Mouse (Mus musculus): ENCODE measurements around the gene Slc12a9.

Slc12a9 gene

DNA sequence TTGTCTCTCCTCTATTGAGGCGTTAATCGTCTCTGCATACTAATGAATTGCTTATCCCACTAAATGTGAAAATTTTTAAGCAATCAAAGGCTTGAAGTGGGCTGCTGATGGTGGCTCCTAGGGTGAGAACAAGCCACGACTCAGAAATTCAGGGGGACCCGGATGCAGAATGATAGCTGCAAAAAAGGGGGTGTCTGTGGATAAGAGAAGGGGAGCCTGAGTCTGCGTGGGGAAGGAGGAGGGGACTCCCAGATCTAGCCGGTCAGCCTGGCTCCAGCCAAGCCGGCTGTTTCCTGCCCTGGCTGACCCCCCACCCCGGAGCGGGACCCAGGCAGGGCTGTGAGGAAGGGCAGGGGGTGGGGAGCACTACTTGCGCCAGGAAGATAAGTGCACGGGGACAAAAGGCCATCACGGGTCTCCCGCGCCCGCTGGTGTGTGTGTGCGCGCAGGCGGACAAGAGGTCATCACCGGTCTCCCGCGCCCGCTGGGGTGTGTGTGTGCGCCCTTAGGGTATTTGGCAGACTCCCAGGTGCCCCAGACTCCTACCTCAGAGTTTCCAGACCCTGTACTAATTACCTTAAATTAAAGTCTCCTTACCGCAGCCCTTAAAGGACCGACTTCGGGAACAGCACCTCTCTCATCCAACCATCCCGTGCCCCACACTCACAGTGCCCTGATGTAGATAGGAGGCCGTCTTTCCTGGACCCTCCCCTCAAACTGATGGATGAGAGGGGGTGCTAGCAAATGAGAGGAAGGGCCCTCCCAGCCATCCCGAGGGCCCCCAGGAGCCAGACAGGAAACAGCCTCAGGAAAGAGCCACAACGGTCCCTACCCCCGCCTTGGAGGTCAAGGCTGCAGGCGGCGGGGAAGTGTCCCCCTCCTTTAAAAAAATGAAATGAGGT is 15.3 kb upstream of the Slc12a9 start:
- in situ Hi-C loops (cut with MboI; ENCODE audit: low pct_unique_long_range_greater_than_20kb in 1 of 2, low sequenced_read_pairs in 2 of 2, unreplicated experiment in 1 of 2) = no loop called here

DNA sequence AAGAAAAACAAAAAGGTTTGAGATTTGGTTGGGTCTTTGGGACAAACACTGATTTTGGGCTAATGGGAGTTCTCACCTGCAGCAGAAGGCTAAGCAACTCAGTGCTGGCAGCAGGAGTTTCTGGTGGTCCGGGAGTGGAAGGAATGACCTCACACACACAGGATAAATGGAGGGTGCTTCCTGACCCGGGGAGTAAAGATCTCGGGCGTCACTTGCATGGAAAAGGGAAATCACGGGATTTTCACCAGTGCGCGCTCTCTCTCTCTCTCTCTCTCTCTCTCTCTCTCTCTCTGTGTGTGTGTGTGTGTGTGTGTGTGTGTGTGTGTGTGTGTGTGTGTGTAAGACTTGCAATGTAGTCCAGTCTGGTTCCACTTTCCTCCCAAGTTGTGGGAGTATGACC is 14.5 kb upstream of the Slc12a9 start:
- in situ Hi-C loops (cut with MboI; ENCODE audit: low pct_unique_long_range_greater_than_20kb in 1 of 2, low sequenced_read_pairs in 2 of 2, unreplicated experiment in 1 of 2) = no loop called here

DNA sequence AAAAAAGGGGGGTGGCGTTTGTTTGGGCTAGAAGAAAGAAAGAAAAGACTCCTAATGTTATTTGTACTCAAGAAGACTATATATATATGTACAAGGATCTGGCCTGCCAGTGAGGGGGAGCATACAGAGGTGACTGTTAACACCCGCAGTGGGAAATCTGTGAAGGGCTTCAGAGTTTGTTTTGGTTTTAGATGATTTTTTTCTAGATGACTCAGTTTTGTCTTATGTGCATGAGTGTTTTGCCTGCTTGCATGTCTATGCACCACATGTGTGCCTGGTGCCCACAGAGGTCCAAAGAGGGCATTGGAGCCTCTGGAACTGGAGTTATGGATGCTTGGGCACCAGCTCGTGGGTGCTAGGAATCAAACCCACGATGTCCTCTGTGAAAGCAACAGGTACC is 13.6 kb upstream of the Slc12a9 start:
- in situ Hi-C loops (cut with MboI; ENCODE audit: low pct_unique_long_range_greater_than_20kb in 1 of 2, low sequenced_read_pairs in 2 of 2, unreplicated experiment in 1 of 2) = no loop called here

DNA sequence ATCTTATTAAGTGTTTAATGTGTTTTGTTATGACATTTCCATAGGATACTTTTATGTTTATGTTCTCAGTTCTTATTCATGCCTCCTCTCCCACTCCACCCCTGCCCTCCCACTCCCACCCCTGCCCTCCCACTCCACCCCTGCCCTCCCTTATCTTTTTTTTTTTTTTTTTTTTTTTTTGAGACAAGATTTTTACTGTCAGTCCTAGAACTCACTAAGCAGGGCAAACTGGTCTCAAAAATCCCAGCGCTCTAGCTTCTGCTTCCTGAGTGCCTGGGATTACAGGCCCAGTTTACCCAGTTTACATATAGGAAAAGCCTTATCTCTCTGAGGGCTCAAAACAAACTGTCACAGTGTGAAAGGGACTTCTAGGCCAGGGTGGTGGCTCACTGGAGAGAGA is 13.0 kb upstream of the Slc12a9 start:
- in situ Hi-C loops (cut with MboI; ENCODE audit: low pct_unique_long_range_greater_than_20kb in 1 of 2, low sequenced_read_pairs in 2 of 2, unreplicated experiment in 1 of 2) = no loop called here

GRCm38 (mm10) chr5:137345821-137346220 is 12.4 kb upstream of the Slc12a9 start:
- in situ Hi-C loops (cut with MboI; ENCODE audit: low pct_unique_long_range_greater_than_20kb in 1 of 2, low sequenced_read_pairs in 2 of 2, unreplicated experiment in 1 of 2) = no loop called here

DNA sequence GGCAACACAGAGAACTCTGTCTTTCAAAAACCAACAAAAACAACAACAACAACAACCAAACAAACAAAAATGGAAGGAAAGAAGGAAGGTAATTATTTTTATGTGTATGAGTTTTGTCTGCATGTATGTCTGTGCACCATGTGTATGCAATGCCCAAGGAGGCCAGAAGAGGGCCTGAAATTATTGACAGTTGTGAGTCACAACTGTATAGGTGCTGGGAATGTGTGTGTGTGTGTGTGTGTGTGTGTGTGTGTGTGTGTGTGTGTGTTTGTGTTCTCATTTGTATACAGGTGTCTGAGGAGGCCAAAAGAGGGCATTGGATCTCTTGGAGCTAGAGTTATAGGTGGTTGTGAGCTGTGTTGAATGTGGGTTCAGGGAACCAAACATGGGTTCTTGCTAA is 10.5 kb upstream of the Slc12a9 start:
- in situ Hi-C loops (cut with MboI; ENCODE audit: low pct_unique_long_range_greater_than_20kb in 1 of 2, low sequenced_read_pairs in 2 of 2, unreplicated experiment in 1 of 2) = no loop called here

GRCm38 (mm10) chr5:137343412-137343811 is 10.0 kb upstream of the Slc12a9 start:
- in situ Hi-C loops (cut with MboI; ENCODE audit: low pct_unique_long_range_greater_than_20kb in 1 of 2, low sequenced_read_pairs in 2 of 2, unreplicated experiment in 1 of 2) = no loop called here

- in situ Hi-C loops (cut with MboI; ENCODE audit: low pct_unique_long_range_greater_than_20kb in 1 of 2, low sequenced_read_pairs in 2 of 2, unreplicated experiment in 1 of 2) = no loop called here
Observed at GRCm38 (mm10) chr5:137342407-137343012, 9.1 kb upstream of the Slc12a9 start.

DNA sequence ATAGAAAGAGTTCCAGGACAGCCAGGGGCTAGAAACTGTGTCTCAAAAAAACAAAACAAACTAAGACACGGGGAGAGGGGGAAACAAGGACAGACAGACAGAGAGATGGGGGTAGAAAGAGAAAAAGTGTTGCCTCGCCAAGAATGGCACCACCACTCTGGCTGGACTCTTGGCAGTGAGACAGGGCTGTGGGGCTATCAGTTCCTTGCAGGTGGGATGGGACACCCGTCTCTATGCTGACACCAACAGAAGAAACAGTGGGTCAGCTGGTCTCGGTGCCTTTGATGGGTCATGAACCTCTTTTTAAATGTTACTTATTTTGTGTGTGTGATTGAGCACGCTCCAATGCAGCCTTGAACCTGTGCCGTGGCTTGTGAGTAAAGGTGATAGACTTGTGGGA is 6.8 kb upstream of the Slc12a9 start:
- in situ Hi-C loops (cut with MboI; ENCODE audit: low pct_unique_long_range_greater_than_20kb in 1 of 2, low sequenced_read_pairs in 2 of 2, unreplicated experiment in 1 of 2) = no loop called here

GRCm38 (mm10) chr5:137339290-137339979 is 6.0 kb upstream of the Slc12a9 start:
- in situ Hi-C loops (cut with MboI; ENCODE audit: low pct_unique_long_range_greater_than_20kb in 1 of 2, low sequenced_read_pairs in 2 of 2, unreplicated experiment in 1 of 2) = no loop called here

DNA sequence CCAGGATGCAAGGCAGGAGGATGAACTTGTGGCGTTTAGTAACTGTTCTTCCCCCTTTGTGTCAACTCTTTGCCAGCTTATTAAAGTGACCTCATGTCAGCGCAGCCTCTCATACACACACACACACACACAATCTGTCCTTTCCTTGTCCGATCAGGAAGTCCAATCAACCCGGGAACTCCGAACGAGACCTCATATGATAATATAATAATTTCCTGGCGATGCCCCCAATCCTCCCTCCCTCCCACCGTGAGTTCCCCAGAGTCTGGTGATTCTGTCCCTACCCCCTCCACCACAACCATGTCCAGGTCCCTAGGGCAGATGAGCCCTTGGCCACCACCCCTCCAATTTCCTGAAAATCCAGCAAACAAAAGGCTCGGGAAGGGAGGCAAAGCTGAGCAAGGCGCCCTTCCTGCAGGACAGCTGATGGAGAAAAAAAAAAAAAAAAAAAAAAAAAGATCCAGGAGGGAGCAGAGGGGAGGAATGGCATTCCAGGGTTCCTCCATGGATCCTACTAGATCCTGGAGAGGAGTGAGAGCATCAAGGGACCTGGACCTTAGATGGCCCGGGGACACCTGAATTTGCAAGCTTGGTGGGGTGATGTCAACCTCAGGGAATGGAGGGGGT is 5.4 kb upstream of the Slc12a9 start:
- in situ Hi-C loops (cut with MboI; ENCODE audit: low pct_unique_long_range_greater_than_20kb in 1 of 2, low sequenced_read_pairs in 2 of 2, unreplicated experiment in 1 of 2) = no loop called here

DNA sequence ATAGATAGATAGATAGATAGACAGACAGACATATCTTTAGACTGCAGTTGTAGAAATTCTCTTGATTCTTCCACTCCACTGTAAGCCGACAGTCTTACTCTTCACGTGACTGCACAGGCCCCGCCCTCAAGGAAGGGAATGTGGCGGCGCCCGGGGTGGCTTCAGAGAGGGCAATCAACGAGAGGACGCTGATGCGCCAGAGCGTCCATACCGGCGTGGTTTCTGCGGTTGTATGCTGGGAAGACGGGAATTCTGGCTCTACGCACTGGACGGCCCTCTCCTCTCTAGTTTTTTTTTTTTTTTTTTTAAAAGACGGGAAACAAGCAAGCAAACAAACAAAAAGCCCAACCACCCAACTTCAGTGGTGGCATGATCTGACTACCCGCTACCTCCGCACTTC is 4.9 kb upstream of the Slc12a9 start:
- in situ Hi-C loops (cut with MboI; ENCODE audit: low pct_unique_long_range_greater_than_20kb in 1 of 2, low sequenced_read_pairs in 2 of 2, unreplicated experiment in 1 of 2) = no loop called here

GRCm38 (mm10) chr5:137337190-137337589 is 3.8 kb upstream of the Slc12a9 start:
- in situ Hi-C loops (cut with MboI; ENCODE audit: low pct_unique_long_range_greater_than_20kb in 1 of 2, low sequenced_read_pairs in 2 of 2, unreplicated experiment in 1 of 2) = no loop called here

- in situ Hi-C loops (cut with MboI; ENCODE audit: low pct_unique_long_range_greater_than_20kb in 1 of 2, low sequenced_read_pairs in 2 of 2, unreplicated experiment in 1 of 2) = no loop called here
Observed at GRCm38 (mm10) chr5:137335066-137335465, 1.7 kb upstream of the Slc12a9 start.

DNA sequence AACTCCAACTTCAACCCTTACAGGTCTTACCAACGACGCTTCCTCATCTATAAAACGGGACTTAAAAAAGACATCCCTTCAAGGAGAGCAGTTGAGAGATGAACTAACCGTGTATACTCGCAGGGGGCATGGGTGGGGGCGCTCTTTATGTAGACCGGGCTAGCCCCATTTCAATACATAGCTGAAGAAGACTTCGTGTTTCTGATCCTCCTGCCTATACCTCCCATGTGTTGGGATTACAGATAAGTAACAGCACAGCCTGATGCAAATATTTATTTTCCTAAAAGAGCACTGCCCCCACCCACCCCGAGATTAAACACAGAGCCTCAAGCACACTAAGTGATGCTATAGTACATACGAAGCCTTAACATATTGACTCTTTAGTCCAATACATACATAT is 920 bp upstream of the Slc12a9 start:
- in situ Hi-C loops (cut with MboI; ENCODE audit: low pct_unique_long_range_greater_than_20kb in 1 of 2, low sequenced_read_pairs in 2 of 2, unreplicated experiment in 1 of 2) = no loop called here

- in situ Hi-C loops (cut with MboI; ENCODE audit: low pct_unique_long_range_greater_than_20kb in 1 of 2, low sequenced_read_pairs in 2 of 2, unreplicated experiment in 1 of 2) = no loop called here
Observed at GRCm38 (mm10) chr5:137332857-137333511, 413 bp downstream of the Slc12a9 start.

DNA sequence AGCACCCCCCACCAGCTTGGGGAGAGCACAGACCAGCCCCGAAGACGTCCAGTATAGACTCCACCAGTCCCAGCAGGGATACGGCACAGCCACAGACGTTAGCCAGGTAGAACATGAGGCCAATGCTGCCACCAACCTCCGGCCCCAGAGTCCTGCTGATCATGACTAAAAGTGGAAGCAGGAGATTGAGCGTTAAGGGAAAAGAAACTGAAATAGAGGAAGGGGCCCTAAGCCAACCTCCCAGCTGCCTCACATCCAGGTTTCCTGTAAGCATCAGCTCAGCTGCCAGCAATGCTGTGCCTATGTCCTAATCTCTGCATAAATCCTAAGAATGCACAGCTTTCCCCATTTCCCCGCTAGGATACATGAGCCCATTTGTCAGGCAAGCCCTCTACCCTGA is 2.5 kb downstream of the Slc12a9 start:
- in situ Hi-C loops (cut with MboI; ENCODE audit: low pct_unique_long_range_greater_than_20kb in 1 of 2, low sequenced_read_pairs in 2 of 2, unreplicated experiment in 1 of 2) = no loop called here

GRCm38 (mm10) chr5:137320996-137321395 is 12.4 kb downstream of the Slc12a9 start:
- in situ Hi-C loops (cut with MboI; ENCODE audit: low pct_unique_long_range_greater_than_20kb in 1 of 2, low sequenced_read_pairs in 2 of 2, unreplicated experiment in 1 of 2) = no loop called here

DNA sequence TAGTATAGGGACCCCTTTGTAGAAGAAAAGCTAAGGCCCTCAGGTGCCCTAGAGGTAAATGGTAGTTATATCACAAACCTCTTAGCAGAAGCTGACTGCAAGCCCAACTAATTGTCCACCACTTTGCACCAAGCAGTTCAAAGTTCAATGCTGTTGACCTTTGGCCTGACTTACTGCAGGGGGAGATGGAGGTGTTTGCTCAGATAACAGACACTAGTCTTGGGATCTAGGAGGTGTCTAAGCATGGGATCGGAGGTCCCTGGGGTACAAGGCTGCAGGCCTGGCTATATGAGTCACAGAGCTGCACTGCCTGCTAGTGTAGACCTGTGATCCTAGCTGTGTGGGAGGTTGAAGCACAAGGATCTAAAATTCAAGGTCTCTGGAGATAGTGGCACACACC is 14.8 kb downstream of the Slc12a9 start:
- in situ Hi-C loops (cut with MboI; ENCODE audit: low pct_unique_long_range_greater_than_20kb in 1 of 2, low sequenced_read_pairs in 2 of 2, unreplicated experiment in 1 of 2) = no loop called here
